Mouse (Mus musculus): ENCODE measurements around the gene Rtn3.

GRCm38 (mm10) chr19:7424131-7424530 lies 59.0 kb downstream of the Rtn3 start:
- TF ChIP-seq CTCF (IDR thresholded peaks at IDR 0.05; ENCODE audit: low read depth, low read length) = no peak
- no peak for TF ChIP-seq TAL1 (conservative IDR thresholded peaks at IDR 0.05; ENCODE audit: low read depth, low read length)
- TF ChIP-seq GATA1 (IDR thresholded peaks at IDR 0.05; ENCODE audit: borderline replicate concordance, low read length) = no peak
- no peak for TF ChIP-seq POLR2AphosphoS5 (IDR thresholded peaks at IDR 0.05; ENCODE audit: insufficient replicate concordance, low read depth, low read length)
- TF ChIP-seq GATA2 (IDR thresholded peaks at IDR 0.05; ENCODE audit: borderline replicate concordance, low read depth, low read length) = no peak
